In the genomic region with DNA sequence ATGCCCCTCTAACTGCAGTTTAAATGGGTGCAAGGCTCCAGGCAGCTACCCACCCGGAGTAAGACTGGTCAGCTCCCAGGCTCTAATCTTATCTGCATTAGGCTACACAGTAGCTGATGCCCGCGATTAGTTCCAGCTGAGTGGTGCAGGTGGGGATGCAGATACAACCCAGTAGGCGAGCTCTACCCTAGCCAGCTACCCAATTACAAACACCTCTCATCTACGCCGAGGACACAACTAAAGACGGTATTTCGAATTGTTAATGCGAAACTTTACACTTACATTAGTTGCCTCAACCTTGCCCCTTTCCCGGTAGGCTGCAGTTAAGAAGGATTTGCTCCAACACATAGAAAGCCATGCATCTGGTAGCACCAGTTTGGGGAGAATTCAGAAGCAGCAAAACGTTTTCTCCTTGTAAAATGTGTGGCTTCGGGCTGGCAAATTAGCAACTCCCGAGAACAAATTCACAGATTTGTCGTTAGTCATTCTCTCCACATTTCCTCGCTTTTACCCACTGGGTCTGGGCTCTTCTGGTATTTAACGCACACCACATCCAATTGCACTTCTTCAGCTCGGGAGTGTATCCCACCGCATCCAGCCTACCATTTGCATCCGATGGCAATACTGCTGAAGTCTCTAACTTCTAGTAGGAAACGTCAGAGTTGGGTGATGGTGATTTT, we compare ENCODE assay signal across 8 mouse cellular contexts. TPM values are rescaled to one million over a fixed set of nuclear protein-coding genes. Genes with fewer than 3 reads are reported as not detected.
A peak's percentile ranks its signal among the peaks of the same experiment; 100 is the strongest.
DNase-seq lines count a peak whose midpoint lies in the region; ATAC-seq lines count a peak whose summit lies in the region.

No protein-coding gene starts in this region.

- no peak overlapping the region; the same call in 1 of the 2 replicates for H3K27ac ChIP-seq in lung, embryonic 16.5 days (ENCODE audit: low read length)
- H3K27ac ChIP-seq in heart, embryonic 16.5 days (ENCODE audit: low read length), result no peak overlapping the region

- no peaks in the 10 kb centered on the region for H3K27me3 ChIP-seq in lung, embryonic 16.5 days (ENCODE audit: control insufficient read depth, insufficient read depth, low read depth, low read length)
- no peaks in the 10 kb centered on the region for H3K27me3 ChIP-seq in heart, embryonic 16.5 days (ENCODE audit: control insufficient read depth, insufficient read depth, low read length)

- H3K4me2 ChIP-seq in lung, embryonic 16.5 days (ENCODE audit: low read depth, low read length), result peak overlapping the region; percentile 95
- peak overlapping the region; percentile 71 for H3K4me2 ChIP-seq in heart, embryonic 16.5 days (ENCODE audit: low read depth, low read length)

- no peaks in the 10 kb centered on the region for H3K9me3 ChIP-seq in lung, embryonic 16.5 days (ENCODE audit: control insufficient read depth, low read length)
- no peaks in the 10 kb centered on the region for H3K9me3 ChIP-seq in heart, embryonic 16.5 days (replicated peaks; ENCODE audit: control insufficient read depth, low read length)

- ATAC-seq in lung, embryonic 16.5 days (ENCODE audit: low read depth), result peak; percentile 5; the same call in 1 of the 2 replicates
- no peak for ATAC-seq in heart, embryonic 16.5 days (replicated peaks; ENCODE audit: extremely low read depth, insufficient read depth, low FRiP score)

- WGBS in lung, embryonic 16.5 days, result 1% methylated on average over 20 of the region's 20 CpGs
- WGBS in heart, embryonic 16.5 days, result 1% methylated on average over 20 of the region's 20 CpGs

- DNase-seq in lung, postnatal 4 days, result no peak
- peak; percentile 77 to 84 for DNase-seq in cerebellum, postnatal 14 days
- peak; percentile 15 for DNase-seq in mesoderm, embryonic 11.5 days (ENCODE audit: low read depth, low spot score)
- no peak for DNase-seq in urinary bladder, postnatal 25 days (ENCODE audit: low spot score)
- DNase-seq in layer of hippocampus, adult 9-11 months, result no peak
- no peak for DNase-seq in thymus, postnatal 36 days

- H3K36me3 ChIP-seq in lung, embryonic 16.5 days (ENCODE audit: control insufficient read depth, insufficient read depth, low read length), result no peaks in the 10 kb centered on the region
- H3K36me3 ChIP-seq in heart, embryonic 16.5 days (ENCODE audit: control insufficient read depth, insufficient read depth), result no peaks in the 10 kb centered on the region

- H3K4me1 ChIP-seq in lung, embryonic 16.5 days (replicated peaks; ENCODE audit: control insufficient read depth, insufficient read depth, low read length), result peaks cover 19% of the 10 kb centered on the region
- 0 out of 2 replicates have a peak, but pooled peaks cover 2% of the 10 kb centered on the region for H3K4me1 ChIP-seq in heart, embryonic 16.5 days (ENCODE audit: control insufficient read depth, insufficient read depth, low read length)

- H3K9ac ChIP-seq in lung, embryonic 16.5 days (ENCODE audit: low read length), result peak overlapping the region; percentile 16
- peak overlapping the region; percentile 32 for H3K9ac ChIP-seq in heart, embryonic 16.5 days (ENCODE audit: low read length)

- peak overlapping the region; percentile 61 for H3K4me3 ChIP-seq in lung, embryonic 16.5 days (ENCODE audit: low read length)
- H3K4me3 ChIP-seq in heart, embryonic 16.5 days (ENCODE audit: low read length), result peak overlapping the region; percentile 67

RNA-seq across cellular contexts. Expression of a gene that starts 0.5 kb away (rescaled TPM):
- polyA plus RNA-seq in lung, embryonic 16.5 days (2015; fragmentation: Nextera tagmentation; extraction: Ambion mirVana), result 8.5 and 9.7 TPM in 2 replicates
- 6.3 and 8.0 TPM in 2 replicates for polyA plus RNA-seq in heart, embryonic 16.5 days (2015; fragmentation: Nextera tagmentation; extraction: Ambion mirVana)

Comparison
In these comparisons a context has a peak if more than half of its experiments do, and no peak if none do; other contexts are left out.
1. DNase-seq: peak in cerebellum, postnatal 14 days (2 of 2) and mesoderm, embryonic 11.5 days (single experiment); none in lung, postnatal 4 days (0 of 2), urinary bladder, postnatal 25 days (single experiment), layer of hippocampus, adult 9-11 months (single experiment) and thymus, postnatal 36 days (0 of 2).